Mouse (Mus musculus) liver, embryonic 14.5 days (tissue): ENCODE results near the gene Pls3.
"Not testable (repeated sequence)": the region's sequence is repeated elsewhere in the genome, so short reads cannot be mapped to it uniquely, and the experiment has no call there.

Experiments used
- CTCF ChIP-seq: IDR thresholded peaks from 2 replicates; pipeline ENCODE4 v1.5.1; 2016; ENCODE audit warnings: antibody characterized with exemption, low read depth, control low read depth
- EP300 ChIP-seq: IDR thresholded peaks from 2 replicates; pipeline ENCODE4 v1.6.1; 2016; ENCODE audit warnings: antibody characterized with exemption, low read depth

DNA sequence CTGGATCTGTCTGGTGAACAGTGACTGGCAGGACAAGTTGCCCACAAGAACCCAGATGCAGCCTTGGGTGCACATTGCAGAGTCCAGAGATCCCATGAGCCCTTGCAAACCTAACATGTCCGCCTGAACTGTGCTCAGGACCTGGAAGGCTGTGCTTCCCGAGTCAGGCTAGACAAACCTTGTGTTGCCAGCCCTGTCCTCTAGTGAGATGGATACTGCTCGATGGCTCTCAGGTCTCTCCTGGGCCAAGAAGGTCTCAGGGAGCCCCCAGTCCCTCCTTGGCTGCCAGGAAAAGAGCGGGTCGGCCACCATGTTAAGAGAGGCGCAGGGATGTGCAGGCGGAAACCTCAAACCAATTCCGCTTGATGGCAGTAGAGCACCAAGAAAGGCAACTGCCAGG is 135.5 kb downstream of the Pls3 start:
- not testable (repeated sequence) for TF ChIP-seq CTCF, EP300
